Mouse (Mus musculus): Measurements from ENCODE around the gene Ddi2.

The Ddi2 gene

GRCm38 (mm10) chr4:141741856-141742255, 18.6 kb upstream of the Ddi2 start:
- in situ Hi-C loops (cut with MboI, MseI), result no loop called here

DNA sequence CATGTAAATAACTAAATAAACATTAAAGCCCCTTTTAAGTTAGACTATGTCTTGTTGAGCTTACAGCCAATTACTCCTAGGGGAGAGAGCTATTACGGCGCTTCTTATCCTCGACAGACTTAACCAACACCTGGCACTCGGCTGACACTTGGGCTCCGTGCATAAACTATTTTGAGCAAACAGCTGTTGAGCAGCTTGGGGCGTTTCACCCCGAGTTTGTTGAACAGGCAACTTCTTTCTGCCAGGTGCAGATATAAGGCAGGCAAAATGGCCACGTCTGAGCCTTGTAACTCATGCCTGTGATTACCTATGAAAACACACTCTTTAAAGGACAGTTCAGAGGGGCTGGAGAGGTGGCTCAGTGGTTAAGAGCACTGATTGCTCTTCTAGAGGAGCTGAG, 14.8 kb upstream of the Ddi2 start:
- in situ Hi-C loops (cut with MboI, MseI), result no loop called here

DNA sequence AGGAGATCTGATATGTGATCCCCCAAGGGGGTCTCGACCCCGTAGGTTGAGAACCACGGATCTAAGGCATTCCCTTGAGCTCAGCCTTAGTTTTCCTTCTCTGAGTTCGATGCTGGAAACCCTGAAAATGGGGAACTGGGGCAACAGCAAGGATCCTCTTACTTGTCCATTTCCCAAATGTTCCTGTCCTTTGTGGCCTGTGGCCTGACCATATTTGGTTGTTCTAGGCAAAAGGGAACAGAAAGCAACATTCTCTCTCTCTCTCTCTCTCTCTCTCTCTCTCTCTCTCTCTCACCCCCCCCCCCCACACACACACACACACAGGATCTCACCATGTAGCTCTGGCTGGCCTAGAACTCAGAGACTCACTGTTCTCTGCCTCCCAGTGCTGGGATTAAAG, 13.6 kb upstream of the Ddi2 start:
- in situ Hi-C loops (cut with MboI, MseI), result no loop called here

DNA sequence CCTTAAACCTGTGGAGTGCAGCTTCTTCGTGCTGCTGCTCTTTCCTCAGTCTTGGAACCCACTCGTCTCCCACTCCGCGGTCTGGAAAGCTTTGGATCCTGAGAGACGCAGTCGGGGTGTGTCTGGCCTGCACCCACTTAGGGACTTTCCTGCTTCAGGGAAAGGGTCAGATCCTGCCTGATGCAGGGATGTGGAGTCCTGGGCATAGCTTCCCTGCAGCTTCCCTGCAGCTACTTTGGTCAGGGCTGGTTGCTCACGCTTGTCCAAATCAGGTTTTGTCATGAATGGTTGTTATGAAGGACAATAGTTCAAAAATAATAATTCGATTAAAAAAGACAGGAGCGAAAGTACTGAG, 12.0 kb upstream of the Ddi2 start:
- in situ Hi-C loops (cut with MboI, MseI), result no loop called here

DNA sequence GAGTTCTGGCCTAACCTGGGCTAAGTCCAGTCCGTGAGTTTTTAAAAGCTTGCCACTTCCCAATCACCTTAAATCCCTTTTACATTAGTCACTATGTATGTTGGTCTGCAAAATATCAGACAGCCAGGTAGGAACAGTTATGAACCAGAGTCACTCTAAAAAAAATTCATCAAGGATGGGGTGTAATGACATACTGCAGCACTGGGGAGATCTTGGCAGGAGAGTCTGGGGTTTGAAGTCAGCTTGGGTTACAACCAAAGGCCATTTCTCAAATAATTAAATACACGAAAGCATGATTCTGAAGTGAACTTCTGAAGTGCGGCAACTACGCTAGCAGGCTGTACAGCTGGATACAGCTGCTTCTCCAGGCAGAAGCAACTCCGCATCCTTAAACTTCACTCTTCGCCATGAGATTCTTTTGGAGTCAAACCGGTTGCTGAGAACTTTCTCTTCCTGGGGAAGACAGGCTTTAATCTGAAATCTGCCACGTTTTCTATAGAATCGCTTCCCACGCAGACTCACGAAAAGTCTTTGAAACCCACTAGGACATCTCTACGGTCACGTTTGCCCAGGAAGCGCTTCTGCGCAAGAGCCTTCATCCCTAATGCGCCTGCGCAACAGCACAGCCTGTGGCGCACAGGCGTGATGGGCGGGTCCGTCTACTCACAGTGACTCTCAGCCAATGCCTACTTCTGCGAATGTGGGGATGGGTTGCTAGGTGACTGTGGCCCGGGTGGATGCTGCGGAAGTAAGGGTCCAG, 11.4 kb upstream of the Ddi2 start:
- in situ Hi-C loops (cut with MboI, MseI), result no loop called here

- in situ Hi-C loops (cut with MboI, MseI), result no loop called here
These were observed 8.5 kb upstream of the Ddi2 start for GRCm38 (mm10) chr4:141731766-141732165.

GRCm38 (mm10) chr4:141730401-141730800, 7.2 kb upstream of the Ddi2 start:
- in situ Hi-C loops (cut with MboI, MseI), result no loop called here

DNA sequence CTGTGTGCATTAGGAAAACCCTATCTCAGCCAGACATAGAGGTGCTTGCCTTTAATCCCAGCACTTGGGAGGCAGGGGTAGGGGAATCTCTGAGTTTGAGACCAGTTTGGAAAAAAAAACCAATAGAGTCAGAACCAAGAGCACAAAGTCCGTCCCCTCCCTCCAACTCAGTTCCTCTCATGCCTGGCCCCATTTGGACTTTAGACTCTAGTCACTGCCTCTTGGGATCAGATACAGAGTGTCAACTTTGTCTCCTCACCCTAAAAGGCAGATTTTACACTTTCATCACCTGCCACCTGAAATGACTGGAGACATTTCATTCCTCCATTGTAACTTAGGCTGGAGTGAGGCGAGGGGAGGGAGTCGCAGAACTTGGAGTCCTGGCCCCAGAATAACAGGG, 6.0 kb upstream of the Ddi2 start:
- in situ Hi-C loops (cut with MboI, MseI), result no loop called here

DNA sequence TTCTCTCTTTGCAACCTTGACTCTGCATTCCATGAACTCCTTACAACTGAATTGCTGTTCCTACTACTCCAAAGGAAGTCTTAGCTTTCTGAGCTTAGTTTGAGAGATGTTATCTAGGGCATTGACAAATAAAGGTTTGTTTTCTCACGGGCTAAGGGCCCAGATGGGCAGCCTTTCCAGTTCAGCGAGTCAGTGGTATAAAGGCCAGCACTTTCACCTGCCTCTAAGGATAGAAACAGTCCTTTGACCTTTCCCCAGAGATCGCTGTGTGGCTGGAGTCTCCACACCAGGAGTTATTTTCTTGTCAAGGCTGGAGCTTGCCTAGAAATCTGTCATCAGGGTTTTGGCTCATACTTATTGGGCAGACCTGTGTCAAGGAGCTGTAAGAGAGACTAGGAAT, 2.5 kb upstream of the Ddi2 start:
- in situ Hi-C loops (cut with MboI, MseI), result no loop called here

DNA sequence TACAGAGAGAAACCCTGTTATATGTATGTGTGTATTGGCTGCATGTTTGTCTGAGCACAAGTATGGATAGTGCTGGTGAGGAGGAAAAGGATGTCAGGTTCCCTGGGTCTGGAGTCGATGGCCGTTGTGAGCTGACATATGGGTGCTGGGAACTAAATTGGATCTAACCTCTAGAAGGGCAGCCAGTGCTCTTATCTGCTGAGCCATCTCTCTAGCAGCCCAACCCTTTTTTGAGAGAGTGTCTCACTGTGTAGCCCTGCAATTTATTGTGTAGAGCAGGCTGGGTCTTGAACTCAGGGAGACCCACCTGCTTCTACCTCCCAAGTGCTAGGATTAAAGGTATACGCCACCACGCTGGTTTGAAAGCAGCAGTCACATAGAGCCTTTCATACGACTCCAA, 2.1 kb upstream of the Ddi2 start:
- in situ Hi-C loops (cut with MboI, MseI), result no loop called here

GRCm38 (mm10) chr4:141724594-141724993, 1.4 kb upstream of the Ddi2 start:
- in situ Hi-C loops (cut with MboI, MseI), result loop anchor here in 1 of 2 experiments (5.0 kb wide), 1 partner anchor 68 kb away; the partner anchor contains the start of genes Casp9 and Dnajc16

DNA sequence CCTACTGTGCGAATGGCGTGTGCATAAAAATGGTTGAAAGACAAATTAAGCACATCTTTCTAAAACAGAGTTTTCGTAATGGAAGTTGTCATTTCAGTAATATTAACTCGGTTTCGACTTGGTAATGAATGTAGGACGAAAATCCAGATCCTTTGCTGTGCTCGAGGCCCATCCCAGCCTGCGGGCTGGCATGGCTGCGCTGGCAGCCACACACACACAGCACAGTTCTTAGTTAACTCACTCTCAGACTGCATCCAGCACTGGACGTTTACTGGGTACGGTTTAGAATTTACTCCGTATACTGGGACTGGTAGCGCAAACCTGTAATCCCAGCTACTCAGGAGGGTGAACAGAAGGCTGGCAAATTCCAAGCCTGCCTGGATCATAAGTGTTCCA, 452 bp upstream of the Ddi2 start:
- in situ Hi-C loops (cut with MboI, MseI), result loop anchor here in 1 of 2 experiments (5.0 kb wide), 1 partner anchor 69 kb away; the partner anchor contains the start of genes Casp9 and Dnajc16

DNA sequence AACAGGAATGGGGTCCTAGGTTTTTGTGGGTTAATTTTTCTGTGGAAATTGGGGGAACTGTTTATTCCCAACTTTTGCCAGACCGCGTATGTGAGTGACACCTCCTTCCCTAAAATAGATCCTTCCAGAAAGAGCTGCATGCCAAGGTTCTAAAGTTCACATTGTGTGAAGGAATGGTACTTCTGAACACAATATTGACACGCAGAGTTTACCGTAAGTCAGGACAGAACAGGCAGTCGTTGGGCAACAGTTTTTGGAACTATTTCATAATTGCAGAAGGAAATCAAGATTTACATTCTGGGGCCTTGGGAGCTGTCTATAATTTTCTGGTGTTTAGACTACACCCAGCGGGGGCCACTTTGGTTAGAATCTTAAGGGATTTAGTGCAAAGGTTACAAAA, 1.3 kb downstream of the Ddi2 start:
- in situ Hi-C loops (cut with MboI, MseI), result loop anchor here in 1 of 2 experiments (5.0 kb wide), 1 partner anchor 70 kb away; the partner anchor contains the start of genes Casp9 and Dnajc16

DNA sequence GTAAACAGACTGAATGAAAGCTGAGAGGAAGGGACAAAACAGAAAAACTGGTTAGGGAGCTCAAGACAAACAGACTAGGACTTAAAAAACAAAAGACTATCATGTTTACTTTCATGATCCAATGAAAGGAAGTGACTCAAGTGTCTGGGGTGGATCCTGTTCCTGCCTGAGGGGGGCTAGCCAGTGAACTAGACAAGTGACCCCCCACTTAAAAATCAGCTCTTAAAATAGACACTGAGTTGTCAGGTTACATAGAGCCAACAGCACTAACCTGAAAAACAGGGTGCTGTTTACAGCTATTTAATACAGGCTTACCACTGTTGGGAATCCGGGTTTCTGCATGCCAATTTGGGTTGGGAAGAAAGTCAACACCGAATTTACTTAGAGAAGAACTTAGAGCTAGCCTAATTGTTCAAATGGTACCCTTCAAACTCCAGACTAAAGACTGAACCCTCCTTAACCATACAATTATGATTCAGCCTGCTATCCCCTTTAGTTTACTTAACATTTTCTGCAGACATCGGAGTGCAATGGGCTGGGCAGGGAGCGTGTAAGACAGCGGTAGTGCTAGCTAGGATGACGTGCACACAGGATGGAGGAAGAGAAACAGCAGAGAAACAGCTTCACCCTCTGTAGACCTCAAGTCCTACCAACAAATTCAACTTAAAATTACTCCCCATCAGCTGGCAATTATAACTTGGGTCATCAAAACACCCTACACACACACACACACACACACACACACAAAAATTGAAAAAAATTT, 2.3 kb downstream of the Ddi2 start:
- in situ Hi-C loops (cut with MboI, MseI), result loop anchor here in 1 of 2 experiments (5.0 kb wide), 1 partner anchor 71 kb away; the partner anchor contains the start of genes Casp9 and Dnajc16

GRCm38 (mm10) chr4:141719304-141719703, 3.9 kb downstream of the Ddi2 start:
- in situ Hi-C loops (cut with MboI, MseI), result no loop called here

DNA sequence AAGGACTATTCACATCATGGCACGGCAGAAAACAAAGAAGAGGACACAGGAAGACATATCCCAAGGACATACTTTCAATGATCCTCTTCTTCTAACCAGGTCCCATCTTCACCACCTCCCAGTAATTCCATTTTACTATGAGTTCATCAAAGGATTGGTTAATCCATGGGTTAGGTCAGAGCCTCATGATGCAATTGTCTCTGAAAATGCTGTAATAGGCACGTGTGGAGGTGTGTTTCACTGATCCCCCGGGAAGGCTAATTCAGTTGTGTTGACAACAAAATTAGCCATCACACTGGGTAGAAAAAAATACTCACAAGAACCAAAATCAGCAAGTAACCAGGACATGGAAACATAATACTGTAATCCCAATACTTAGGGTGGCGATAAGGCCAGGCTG, 5.6 kb downstream of the Ddi2 start:
- in situ Hi-C loops (cut with MboI, MseI), result no loop called here

DNA sequence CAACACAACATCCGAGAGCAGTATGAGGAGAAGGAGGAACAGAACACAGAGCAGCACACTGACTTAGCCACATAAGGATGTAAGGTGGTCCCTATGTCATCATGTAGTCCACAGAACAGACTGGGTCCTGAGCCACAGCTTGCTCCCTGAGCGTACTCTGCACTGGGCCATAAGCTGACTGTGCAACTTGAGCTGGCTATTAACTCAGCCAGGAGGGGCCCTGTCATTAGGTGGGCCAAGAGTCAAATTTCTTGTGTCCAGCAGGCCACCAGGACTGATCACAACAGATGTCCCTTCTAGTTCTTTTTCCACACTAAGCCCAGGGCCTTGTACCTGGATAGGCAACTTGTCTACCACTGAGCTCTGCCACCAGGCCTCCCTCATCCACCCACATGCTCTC, 8.2 kb downstream of the Ddi2 start:
- in situ Hi-C loops (cut with MboI, MseI), result no loop called here

- in situ Hi-C loops (cut with MboI, MseI), result no loop called here
These were observed 9.5 kb downstream of the Ddi2 start for GRCm38 (mm10) chr4:141713598-141714142.

DNA sequence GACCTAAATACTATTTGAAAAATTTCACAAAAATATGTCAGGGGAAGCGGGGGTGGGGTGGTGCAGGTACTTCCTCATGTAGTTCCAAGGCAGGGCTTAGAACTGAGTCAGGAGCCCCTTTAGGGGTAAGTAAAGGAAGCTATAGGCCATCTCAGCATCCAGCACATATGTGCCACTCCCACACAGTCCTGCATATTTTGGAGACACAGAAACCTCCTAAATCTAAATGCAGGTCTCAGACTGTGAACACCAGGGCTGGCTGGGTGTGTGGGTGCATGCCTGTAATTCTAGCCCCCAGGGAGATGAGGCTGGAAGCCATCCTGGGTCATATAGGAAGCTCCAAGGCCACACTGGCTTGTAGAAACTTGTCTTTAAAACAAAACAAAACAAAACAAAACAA, 12.0 kb downstream of the Ddi2 start:
- in situ Hi-C loops (cut with MboI, MseI), result no loop called here

- in situ Hi-C loops (cut with MboI, MseI), result no loop called here
These were observed 14.2 kb downstream of the Ddi2 start for GRCm38 (mm10) chr4:141708971-141709370.

DNA sequence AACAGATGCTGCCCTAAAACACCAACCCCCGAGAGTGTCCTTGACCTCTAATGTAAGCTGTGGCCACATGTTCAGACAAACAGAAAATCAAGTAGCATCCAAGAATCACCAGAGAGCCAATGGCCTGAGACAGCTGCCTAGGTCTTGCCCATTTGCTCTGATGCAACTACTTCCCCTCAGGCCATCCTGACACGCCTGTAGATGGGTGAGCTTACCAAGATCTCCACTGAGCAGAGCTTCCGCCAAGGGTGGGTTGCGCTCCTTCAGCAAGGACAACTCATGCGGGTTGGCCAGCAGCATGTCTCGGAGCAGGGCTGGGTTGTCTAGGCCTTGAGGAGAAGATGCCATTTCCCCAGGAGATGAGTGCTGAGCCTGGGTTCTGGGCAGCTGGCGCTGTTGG, 15.2 kb downstream of the Ddi2 start:
- in situ Hi-C loops (cut with MboI, MseI), result no loop called here

GRCm38 (mm10) chr4:141705331-141705730, 17.9 kb downstream of the Ddi2 start:
- in situ Hi-C loops (cut with MboI, MseI), result no loop called here

- in situ Hi-C loops (cut with MboI, MseI), result no loop called here
These were observed 18.6 kb downstream of the Ddi2 start for GRCm38 (mm10) chr4:141704625-141705024.

Measured in T-helper 17 cell (primary cell).